Mouse (Mus musculus): ENCODE measurements around the gene Cyp2d22.
"Not testable (repeated sequence)": the region's sequence is repeated elsewhere in the genome, so short reads cannot be mapped to it uniquely, and the experiment has no call there.

DNA sequence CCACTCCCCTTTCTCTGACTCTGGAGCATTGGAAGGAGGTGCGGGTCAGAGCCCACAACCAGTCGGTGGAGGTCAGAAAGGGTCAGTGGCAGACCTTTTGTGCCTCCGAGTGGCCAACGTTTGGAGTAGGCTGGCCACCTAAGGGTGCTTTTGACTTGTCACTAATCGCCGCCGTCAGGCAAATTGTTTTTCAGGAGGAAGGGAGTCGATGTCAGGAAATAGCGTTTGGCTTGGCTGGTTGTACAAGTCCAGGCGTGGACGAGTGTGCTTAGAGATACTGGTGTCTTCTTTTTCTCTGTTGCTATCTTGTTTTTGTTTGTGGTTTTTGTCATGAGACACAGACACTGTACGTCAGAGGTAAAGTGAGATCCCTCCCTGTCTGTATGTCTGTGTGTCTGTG is 16.3 kb downstream of the Cyp2d22 start:
- TF ChIP-seq GATA1 (IDR thresholded peaks at IDR 0.05; ENCODE audit: borderline replicate concordance, low read length); FLI1 (IDR thresholded peaks at IDR 0.05; ENCODE audit: low read length): not testable (repeated sequence)

Data from megakaryocyte, embryonic 14.5 days (primary cell).